Mouse (Mus musculus) heart, embryonic 14.5 days (tissue): Measurements from ENCODE around the gene Spata9. TPM values are rescaled to one million over a fixed set of nuclear protein-coding genes. Genes with fewer than 3 reads are reported as not detected.
A peak's percentile ranks its signal among the peaks of the same experiment; 100 is the strongest.
"Not testable (repeated sequence)": the region's sequence is repeated elsewhere in the genome, so short reads cannot be mapped to it uniquely, and the experiment has no call there.

Source experiments
- ATAC-seq: fragments of 200-750 bp; cut with Nextera tagmentation; 2 replicates; pipeline ENCODE4 v1.8.0; 2017; ENCODE audit warnings: low read depth, moderate TSS enrichment; ENCODE audit not compliant: insufficient number of reproducible peaks, insufficient read depth, low FRiP score
- H3K27ac ChIP-seq, 2 experiments: fragments of 200-500 bp in 1 of 2; fragments of 300-500 bp in 1 of 2; sonication (generic) in 1 of 2; replicated peaks in 1 of 2; 2 replicates each; pipeline ENCODE4 v1.5.1; 2012 to 2014; ENCODE audit warnings: low read depth in 2 of 2, low read length in 2 of 2, control low read depth in 1 of 2, mild to moderate bottlenecking in 1 of 2, mixed read lengths in 1 of 2; ENCODE audit not compliant: control insufficient read depth in 1 of 2, insufficient read depth in 1 of 2
- H3K27me3 ChIP-seq: fragments of 300-500 bp; sonication (generic); 2 replicates; pipeline ENCODE4 v1.6.1; 2014; ENCODE audit warnings: mild to moderate bottlenecking, low read length, control low read depth; ENCODE audit not compliant: control insufficient read depth, insufficient read depth
- H3K36me3 ChIP-seq: fragments of 300-500 bp; sonication (generic); 2 replicates; pipeline ENCODE4 v1.6.1; 2014; ENCODE audit warnings: mild to moderate bottlenecking, control low read depth, low read length, mixed read lengths; ENCODE audit not compliant: control insufficient read depth, insufficient read depth
- H3K4me1 ChIP-seq, 2 experiments: fragments of 200-500 bp in 1 of 2; fragments of 300-500 bp in 1 of 2; sonication (generic) in 1 of 2; 2 replicates each; pipeline ENCODE4 v1.6.1; 2012 to 2014; ENCODE audit warnings: low read length in 2 of 2, control low read depth in 1 of 2, mixed read lengths in 1 of 2; ENCODE audit not compliant: control insufficient read depth in 2 of 2, insufficient read depth in 2 of 2
- H3K4me2 ChIP-seq: fragments of 300-500 bp; sonication (generic); 2 replicates; pipeline ENCODE4 v1.6.1; 2014; ENCODE audit warnings: mild to moderate bottlenecking, low read length
- H3K4me3 ChIP-seq, 2 experiments: fragments of 200-500 bp in 1 of 2; fragments of 300-500 bp in 1 of 2; sonication (generic) in 1 of 2; 2 replicates each; pipeline ENCODE4 v1.5.1; 2012 to 2014; ENCODE audit warnings: low read length in 2 of 2, mild to moderate bottlenecking in 2 of 2, control low read depth in 1 of 2, low read depth in 1 of 2, moderate library complexity in 1 of 2; ENCODE audit not compliant: control insufficient read depth in 1 of 2, insufficient read depth in 1 of 2
- H3K9ac ChIP-seq: fragments of 300-500 bp; sonication (generic); 2 replicates; pipeline ENCODE4 v1.6.1; 2014; ENCODE audit warnings: mild to moderate bottlenecking, low read length
- H3K9me3 ChIP-seq: fragments of 300-500 bp; sonication (generic); 2 replicates; pipeline ENCODE4 v1.6.1; 2016; ENCODE audit warnings: low read length, control low read depth; ENCODE audit not compliant: control insufficient read depth
- WGBS: fragments of 180-500 bp; shearing (Covaris S2); extraction: QIAGEN DNeasy Blood & Tissue Kit; methylation state at CpG from one replicate; pipeline ENCODE4 v1.1.7; 2014; 5-methylcytosine and 5-hydroxymethylcytosine counted together
- polyA plus RNA-seq: library from polyadenylated mRNA; unstranded; fragments of >200 nt; fragmentation: Nextera tagmentation; extraction: Ambion mirVana; gene quantifications from 2 replicates; pipeline ENCODE4 v1.2.1, GENCODE M21; 2014

The Spata9 gene
- polyA plus RNA-seq: 0.46 TPM in 1 of 2 replicates, not detected in the other

DNA sequence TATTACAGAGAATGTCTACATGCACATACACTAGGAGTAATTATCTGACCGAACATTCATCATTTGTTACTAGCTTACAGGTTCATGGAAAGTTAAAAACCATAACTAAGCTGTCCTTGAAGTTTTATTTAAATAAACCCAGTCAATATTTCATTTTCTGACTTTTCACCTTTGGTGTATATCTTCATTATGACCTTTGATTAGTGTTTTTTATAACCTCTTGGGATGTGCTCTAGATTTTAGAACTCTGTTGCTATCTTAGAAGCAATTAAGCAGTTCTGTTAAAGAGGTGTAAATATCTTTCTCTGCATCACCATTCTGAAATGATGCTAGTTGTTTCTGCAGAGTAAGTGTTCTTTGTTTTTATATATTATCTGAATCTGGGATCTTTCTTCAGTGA is at the start of gene Spata9:
Spata9 (plus strand) TSS at position 301 of the 400 bp plus-strand sequence.
- Histone ChIP-seq H3K9ac (no peak within 1 kb of the TSS), H3K4me2 (no peak within 1 kb of the TSS), H3K27me3 (no peaks in the 10 kb centered on the region), H3K4me3 (no peak within 1 kb of the TSS), H3K36me3 (no peaks in the 10 kb centered on the region), H3K9me3 (no peaks in the 10 kb centered on the region; the same call in 1 of the 2 replicates), H3K27ac (no peak within 1 kb of the TSS), H3K4me1 (no peaks in the 10 kb centered on the region)
- 59% methylated on average over 1 of the region's 1 CpGs for WGBS
- ATAC-seq: no peak

GRCm38 (mm10) chr13:75927951-75928350 is 39.0 kb upstream of the Spata9 start:
- H3K27ac ChIP-seq: no peak overlapping the region
- H3K4me1 ChIP-seq: peaks cover 3 to 9% of the 10 kb centered on the region in 2 experiments; a peak in 3 of 4 replicates
- no peaks in the 10 kb centered on the region for H3K9me3 ChIP-seq
- peaks cover 26% of the 10 kb centered on the region for H3K36me3 ChIP-seq
- H3K4me2 ChIP-seq: no peak overlapping the region
- H3K4me3 ChIP-seq: no peak overlapping the region
- ATAC-seq: no peak
- no peak overlapping the region for H3K9ac ChIP-seq
- H3K27me3 ChIP-seq: no peaks in the 10 kb centered on the region

- WGBS: 91% methylated on average over 5 of the region's 5 CpGs
- peaks cover 29% of the 10 kb centered on the region for H3K36me3 ChIP-seq
- not testable (repeated sequence) for H3K4me2 ChIP-seq, H3K4me1 ChIP-seq, H3K9me3 ChIP-seq, H3K27me3 ChIP-seq, H3K4me3 ChIP-seq, H3K27ac ChIP-seq, ATAC-seq, H3K9ac ChIP-seq
Measured at GRCm38 (mm10) chr13:75929071-75929470, 37.9 kb upstream of the Spata9 start.

GRCm38 (mm10) chr13:75930023-75930422 is 36.9 kb upstream of the Spata9 start:
- no peaks in the 10 kb centered on the region for H3K27me3 ChIP-seq
- WGBS: 94% methylated on average over 20 of the region's 20 CpGs

DNA sequence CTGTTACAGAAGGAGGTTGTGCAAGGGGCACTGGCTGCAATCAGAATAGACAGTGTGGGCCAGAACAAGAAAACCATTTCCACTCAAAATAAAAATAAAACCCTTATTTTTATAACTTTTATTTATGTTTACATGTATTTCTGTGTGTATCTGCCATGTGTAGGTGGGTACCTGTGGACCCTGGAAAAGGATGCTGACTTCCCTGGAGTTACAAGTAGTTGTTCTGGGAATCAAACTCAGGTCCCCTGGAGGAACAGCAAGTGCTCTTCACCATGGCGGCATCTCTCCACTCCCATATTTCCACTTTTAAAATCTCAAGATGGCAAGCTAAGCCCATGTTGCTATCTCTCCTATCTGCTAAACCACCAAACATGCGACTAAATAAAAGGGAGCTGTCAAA is 36.3 kb upstream of the Spata9 start:
- Histone ChIP-seq H3K4me1 (peaks cover 3 to 9% of the 10 kb centered on the region in 2 experiments; a peak in 3 of 4 replicates), H3K4me3 (no peak overlapping the region), H3K9ac (no peak overlapping the region), H3K9me3 (no peaks in the 10 kb centered on the region), H3K27me3 (no peaks in the 10 kb centered on the region), H3K4me2 (no peak overlapping the region), H3K36me3 (peaks cover 29% of the 10 kb centered on the region), H3K27ac (peak overlapping the region in 1 of 2 experiments; percentile 45; a peak in 2 of 4 replicates)
- no peak for ATAC-seq
- WGBS: 49% methylated on average over 2 of the region's 2 CpGs

More at GRCm38 (mm10) chr13:75930023-75930422, 36.9 kb upstream of the Spata9 start:
- no peaks in the 10 kb centered on the region for H3K9me3 ChIP-seq
- H3K4me2 ChIP-seq: no peak overlapping the region
- H3K4me1 ChIP-seq: peaks cover 3 to 9% of the 10 kb centered on the region in 2 experiments; a peak in 3 of 4 replicates
- H3K4me3 ChIP-seq: no peak overlapping the region
- no peak overlapping the region for H3K9ac ChIP-seq
- H3K36me3 ChIP-seq: peaks cover 29% of the 10 kb centered on the region
- ATAC-seq: no peak
- no peak overlapping the region for H3K27ac ChIP-seq

GRCm38 (mm10) chr13:75931073-75931472 is 35.9 kb upstream of the Spata9 start:
- Histone ChIP-seq H3K4me3 (no peak overlapping the region), H3K27me3 (no peaks in the 10 kb centered on the region), H3K9ac (no peak overlapping the region), H3K4me2 (no peak overlapping the region), H3K4me1 (peaks cover 3 to 9% of the 10 kb centered on the region in 2 experiments; a peak in 3 of 4 replicates), H3K36me3 (peaks cover 29% of the 10 kb centered on the region), H3K9me3 (no peaks in the 10 kb centered on the region), H3K27ac (peak overlapping the region in 1 of 2 experiments; percentile 45; a peak in 2 of 4 replicates)
- peak; percentile 78; the same call in 1 of the 2 replicates for ATAC-seq
- 25% methylated on average over 5 of the region's 5 CpGs for WGBS

- WGBS: 92% methylated on average over 1 of the region's 1 CpGs
- no peak for ATAC-seq
- H3K4me3 ChIP-seq: no peak overlapping the region
- no peak overlapping the region for H3K4me2 ChIP-seq
- no peaks in the 10 kb centered on the region for H3K27me3 ChIP-seq
- peaks cover 37% of the 10 kb centered on the region for H3K36me3 ChIP-seq
- H3K4me1 ChIP-seq: peaks cover 3 to 6% of the 10 kb centered on the region in 2 experiments; a peak in 3 of 4 replicates
- H3K9ac ChIP-seq: no peak overlapping the region
- H3K27ac ChIP-seq: no peak overlapping the region
- no peaks in the 10 kb centered on the region for H3K9me3 ChIP-seq
Measured at GRCm38 (mm10) chr13:75933287-75933686, 33.7 kb upstream of the Spata9 start.

GRCm38 (mm10) chr13:75938866-75939265 is 28.1 kb upstream of the Spata9 start:
- Histone ChIP-seq H3K27me3 (no peaks in the 10 kb centered on the region), H3K4me2 (no peak overlapping the region), H3K9me3 (no peaks in the 10 kb centered on the region), H3K36me3 (peaks cover 23% of the 10 kb centered on the region), H3K4me3 (no peak overlapping the region), H3K4me1 (peaks cover 2 to 13% of the 10 kb centered on the region in 2 experiments; a peak in 2 of 4 replicates), H3K9ac (no peak overlapping the region), H3K27ac (no peak overlapping the region)
- WGBS: 80% methylated on average over 5 of the region's 5 CpGs
- ATAC-seq: no peak
